Mouse (Mus musculus): ENCODE measurements around the gene Etv5.

DNA sequence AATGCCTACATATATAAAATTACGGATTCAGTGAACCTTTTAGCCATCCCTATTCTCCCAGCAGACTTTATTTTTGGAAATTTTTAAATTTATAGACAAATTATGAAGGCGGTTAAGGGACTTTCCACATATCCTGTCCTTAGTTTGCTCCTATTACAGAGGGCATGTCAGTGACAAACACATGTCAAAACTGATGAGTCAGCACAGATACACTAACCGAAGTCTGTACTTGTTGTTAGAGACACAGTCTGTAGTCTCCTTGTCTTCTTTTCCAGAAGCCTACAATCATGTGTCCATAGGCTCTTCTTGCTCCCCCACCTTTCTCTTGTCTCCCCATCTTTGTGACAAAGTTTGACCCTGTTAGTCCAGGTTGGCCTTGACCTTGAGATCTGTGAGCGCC is 88.3 kb downstream of the Etv5 start:
- TF ChIP-seq POLR2A (IDR thresholded peaks at IDR 0.05; ENCODE audit: insufficient read depth, low read depth, low read length): no peak
- TF ChIP-seq CTCF (IDR thresholded peaks at IDR 0.05; ENCODE audit: insufficient read depth, low read depth, low read length): no peak
